Comparison of ENCODE assay signal across 9 mouse cellular contexts in the genomic region with DNA sequence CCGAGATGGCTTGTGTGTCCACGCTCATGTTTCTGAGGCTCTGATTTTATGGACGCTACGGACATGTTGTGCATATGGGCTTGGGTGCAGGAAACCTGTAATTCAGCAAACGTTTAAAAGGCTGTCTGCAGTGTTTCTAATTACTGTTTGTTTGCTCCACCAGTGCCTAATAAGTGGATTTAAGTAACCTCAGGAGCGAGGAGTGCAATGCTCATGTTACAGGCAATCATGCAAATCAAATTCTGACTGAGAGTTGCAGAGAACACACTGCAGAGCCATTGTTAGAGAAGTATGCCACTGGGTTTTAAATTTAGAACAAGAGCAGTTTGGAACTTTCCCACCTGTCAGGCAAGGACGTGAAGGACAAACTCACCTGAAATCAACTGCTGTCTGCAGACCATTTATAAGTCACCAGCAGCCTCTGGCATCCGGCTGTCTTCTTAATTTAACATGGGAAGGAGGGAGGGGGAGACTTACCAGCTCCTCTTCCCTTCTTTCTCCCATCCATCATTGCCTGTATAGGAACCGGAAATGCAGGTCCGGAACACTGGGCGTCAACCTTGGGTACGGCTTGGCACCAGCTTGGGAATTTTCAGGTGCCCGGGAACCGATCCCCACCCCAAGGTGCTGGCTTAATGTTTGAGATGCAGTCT. TPM values are rescaled to one million over a fixed set of nuclear protein-coding genes. Genes with fewer than 3 reads are reported as not detected.
DNase-seq lines count a peak whose midpoint lies in the region; ATAC-seq and TF ChIP-seq lines count a peak whose summit lies in the region.
"Had no signal": no experiment of that assay in that cellular context is flagged by ENCODE, and none has a peak within 500 bp of the region (broad histone marks: within the 10 kb centered on the region; RNA-seq: fewer than 3 reads in every experiment).

No protein-coding gene starts in this region.

- H3K9me3 ChIP-seq in forebrain, embryonic 10.5 days, result no peaks in the 10 kb centered on the region
- H3K9me3 ChIP-seq in forebrain, embryonic 12.5 days, result no peaks in the 10 kb centered on the region
- no peaks in the 10 kb centered on the region for H3K9me3 ChIP-seq in stomach, postnatal 0 days (ENCODE audit: control insufficient read depth, low read length)

- H3K4me1 ChIP-seq in forebrain, embryonic 10.5 days, result peaks cover 42% of the 10 kb centered on the region
- H3K4me1 ChIP-seq in forebrain, embryonic 12.5 days, result peaks cover 38% of the 10 kb centered on the region
- peaks cover 19% of the 10 kb centered on the region for H3K4me1 ChIP-seq in stomach, postnatal 0 days (replicated peaks; ENCODE audit: control insufficient read depth, insufficient read depth)

- ATAC-seq in forebrain, embryonic 12.5 days (ENCODE audit: low FRiP score), result no peak
- peak; percentile 45 for ATAC-seq in stomach, postnatal 0 days (ENCODE audit: low FRiP score, low TSS enrichment)

- TF ChIP-seq EP300 in stomach, postnatal 0 days (optimal IDR thresholded peaks at IDR 0.05), result peak; percentile 66

- DNase-seq in forebrain, embryonic 10.5 days (ENCODE audit: extremely low spot score, low spot score), result no peak
- DNase-seq in retina, postnatal 1 day, result peak; percentile 25
- DNase-seq in retina, embryonic 14.5 days (ENCODE audit: low spot score), result no peak
- DNase-seq in kidney, postnatal 14 days, result peak; percentile 57
- DNase-seq in stomach, postnatal 0 days (ENCODE audit: low spot score), result peak; percentile 60
- no peak for DNase-seq in urinary bladder, adult 2 months (ENCODE audit: low spot score)
- DNase-seq in adipocyte (ENCODE audit: low spot score), result no peak
- DNase-seq: layer of hippocampus, adult 9-11 months had no signal

- H3K36me3 ChIP-seq in forebrain, embryonic 10.5 days (replicated peaks), result peaks cover 11% of the 10 kb centered on the region
- H3K36me3 ChIP-seq in forebrain, embryonic 12.5 days (replicated peaks), result peaks cover 7% of the 10 kb centered on the region; the same call in 1 of the 2 replicates
- H3K36me3 ChIP-seq in stomach, postnatal 0 days (ENCODE audit: control insufficient read depth, insufficient read depth, low read length), result no peaks in the 10 kb centered on the region; the same call in 1 of the 2 replicates

- WGBS in forebrain, embryonic 10.5 days, result 60% methylated on average over 14 of the region's 14 CpGs
- 58% methylated on average over 14 of the region's 14 CpGs for WGBS in forebrain, embryonic 12.5 days
- whole genome bisulfite sequencing in stomach, postnatal 0 days, result 52% methylated on average over 14 of the region's 14 CpGs

- H3K27me3 ChIP-seq in forebrain, embryonic 10.5 days (ENCODE audit: poor library complexity, severe bottlenecking), result no peaks in the 10 kb centered on the region
- no peaks in the 10 kb centered on the region for H3K27me3 ChIP-seq in forebrain, embryonic 12.5 days
- H3K27me3 ChIP-seq in stomach, postnatal 0 days (ENCODE audit: control insufficient read depth, insufficient read depth, low read length), result no peaks in the 10 kb centered on the region

- TF ChIP-seq CTCF in stomach, postnatal 0 days (IDR thresholded peaks at IDR 0.05; ENCODE audit: low read depth), result no peak

- H3K4me3 ChIP-seq in forebrain, embryonic 10.5 days, result no peak overlapping the region
- H3K4me3 ChIP-seq in forebrain, embryonic 12.5 days (replicated peaks), result no peak overlapping the region
- H3K4me3 ChIP-seq in stomach, postnatal 0 days (ENCODE audit: low read depth, low read length), result peak overlapping the region; percentile 4; the same call in 1 of the 2 replicates

- no peak overlapping the region for H3K4me2 ChIP-seq in forebrain, embryonic 12.5 days
- peak overlapping the region; percentile 39 for H3K4me2 ChIP-seq in stomach, postnatal 0 days (replicated peaks; ENCODE audit: low read depth)

- peak overlapping the region; percentile 72; the same call in 1 of the 2 replicates for H3K27ac ChIP-seq in forebrain, embryonic 10.5 days
- H3K27ac ChIP-seq in forebrain, embryonic 12.5 days, result no peak overlapping the region; the same call in 1 of the 2 replicates
- H3K27ac ChIP-seq in stomach, postnatal 0 days (replicated peaks), result peak overlapping the region; percentile 74

- H3K9ac ChIP-seq in forebrain, embryonic 12.5 days, result no peak overlapping the region; the same call in 1 of the 2 replicates
- H3K9ac ChIP-seq in stomach, postnatal 0 days (ENCODE audit: low read length), result no peak overlapping the region

RNA-seq across cellular contexts. Expression of a gene that starts 39.0 kb away (rescaled TPM):
- 32.4 and 35.0 TPM in 2 replicates for polyA plus RNA-seq in forebrain, embryonic 10.5 days (2016; fragmentation: Nextera tagmentation; extraction: Ambion mirVana)
- 34.6 and 36.3 TPM in 2 replicates for polyA plus RNA-seq in forebrain, embryonic 12.5 days (2016; fragmentation: Nextera tagmentation; extraction: Ambion mirVana)
- 16.2 and 16.5 TPM in 2 replicates for polyA plus RNA-seq in stomach, postnatal 0 days (2015; fragmentation: Nextera tagmentation; extraction: Ambion mirVana)
- polyA plus RNA-seq in urinary bladder, adult 2 months (2012; rRNA removed), result 53.9 and 66.4 TPM in 2 replicates

Comparison
In these comparisons a context has a peak if more than half of its experiments do, and no peak if none do; other contexts are left out.
1. DNase-seq: peak in retina, postnatal 1 day (single experiment), kidney, postnatal 14 days (single experiment) and stomach, postnatal 0 days (single experiment); none in forebrain, embryonic 10.5 days (single experiment), retina, embryonic 14.5 days (single experiment), urinary bladder, adult 2 months (single experiment) and adipocyte (single experiment).